Mouse (Mus musculus): ENCODE measurements around the gene Defb9. TPM values are rescaled to one million over a fixed set of nuclear protein-coding genes. Genes with fewer than 3 reads are reported as not detected.
"Not testable (repeated sequence)": the region's sequence is repeated elsewhere in the genome, so short reads cannot be mapped to it uniquely, and the experiment has no call there.

Gene Defb9
- not detected for total RNA-seq (2021)

DNA sequence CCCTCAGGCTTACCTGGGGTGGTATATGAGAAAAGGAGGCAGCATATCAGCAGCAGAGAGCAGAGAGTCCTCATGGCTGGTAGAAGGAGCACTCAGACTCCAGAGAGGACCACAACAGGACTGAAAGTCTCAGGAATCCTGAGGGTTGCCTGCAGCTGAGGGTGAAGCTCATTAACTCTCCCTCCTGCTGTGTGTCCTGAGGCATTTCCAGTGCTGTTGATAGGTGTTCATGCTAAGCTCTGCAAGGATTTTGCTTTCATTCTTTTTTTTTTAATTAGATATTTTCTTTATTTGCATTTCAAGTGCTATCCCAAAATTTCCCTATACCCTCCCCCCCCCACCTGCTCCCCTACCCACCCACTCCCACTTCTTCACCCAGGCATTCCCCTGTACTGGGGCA lies at the start of gene Defb9:
Gene Defb9 (minus strand): TSS at position 101 of the 400 bp plus-strand sequence.
- DNase-seq; intact Hi-C loops (cut with DNase I): not testable (repeated sequence)

DNA sequence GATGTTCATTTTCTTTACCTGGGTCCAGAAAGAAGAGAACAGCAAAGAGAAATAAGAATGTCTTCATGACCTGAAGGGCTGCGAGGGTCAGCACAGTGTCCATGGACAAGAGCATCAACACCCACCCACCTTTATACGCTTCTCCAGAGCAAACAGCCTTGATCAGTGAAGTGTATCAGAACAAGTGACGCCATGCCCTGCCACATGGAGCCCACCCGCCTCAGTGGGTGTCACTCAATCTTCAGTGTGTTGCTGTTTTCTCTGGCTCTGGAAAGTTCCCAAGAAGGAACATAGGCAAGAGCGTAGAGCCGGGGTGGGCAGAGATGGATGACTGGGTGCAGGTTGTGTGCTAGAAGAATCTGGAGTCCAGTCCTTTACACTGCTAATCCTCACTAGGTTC lies 47.4 kb upstream of the Defb9 start, which contains the start of gene Defb15:
Gene Defb15 (minus strand): TSS at position 101 of the 400 bp plus-strand sequence.
- no peak for DNase-seq
- intact Hi-C loops (cut with DNase I) = no loop called here

DNA sequence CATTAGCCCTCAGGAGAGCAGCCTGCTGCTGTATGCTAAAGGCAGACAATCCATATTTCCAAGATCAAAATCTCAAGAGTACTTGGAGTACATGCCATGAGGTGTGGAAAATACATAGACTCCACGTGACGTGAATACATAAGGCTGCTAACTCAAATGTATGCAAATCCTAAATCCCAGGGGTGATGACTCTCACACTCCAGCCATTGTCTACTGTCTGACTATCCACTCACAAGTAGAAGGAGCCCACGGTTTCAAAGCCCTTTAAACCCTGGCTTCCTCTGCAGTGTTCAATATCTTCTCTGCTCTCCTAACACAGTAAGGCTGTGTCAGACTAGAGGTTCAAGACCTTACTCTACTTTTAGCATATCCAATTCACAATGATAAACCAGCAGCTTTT lies 45.5 kb upstream of the Defb9 start:
- DNase-seq; intact Hi-C loops (cut with DNase I): not testable (repeated sequence)

DNA sequence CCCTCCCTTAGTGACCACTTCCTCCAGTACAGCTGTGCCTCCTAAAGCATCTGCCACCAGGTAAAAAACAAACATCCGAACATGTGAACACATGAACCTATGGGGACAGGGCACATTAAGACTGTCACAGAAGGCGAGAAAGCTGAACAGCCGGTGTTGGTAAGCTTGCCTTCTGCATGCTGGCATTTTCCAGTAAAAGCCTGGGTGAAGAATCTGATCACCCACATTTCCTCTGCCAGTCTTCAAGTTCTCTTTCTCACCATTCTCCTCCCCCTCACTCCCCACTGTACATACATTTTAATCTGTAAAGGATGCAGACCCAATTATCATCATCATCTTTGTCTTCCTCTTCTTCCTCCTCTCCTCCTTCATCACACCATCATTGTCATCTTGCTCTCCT lies 30.4 kb upstream of the Defb9 start:
- intact Hi-C loops (cut with DNase I) = no loop called here
- no peak for DNase-seq

DNA sequence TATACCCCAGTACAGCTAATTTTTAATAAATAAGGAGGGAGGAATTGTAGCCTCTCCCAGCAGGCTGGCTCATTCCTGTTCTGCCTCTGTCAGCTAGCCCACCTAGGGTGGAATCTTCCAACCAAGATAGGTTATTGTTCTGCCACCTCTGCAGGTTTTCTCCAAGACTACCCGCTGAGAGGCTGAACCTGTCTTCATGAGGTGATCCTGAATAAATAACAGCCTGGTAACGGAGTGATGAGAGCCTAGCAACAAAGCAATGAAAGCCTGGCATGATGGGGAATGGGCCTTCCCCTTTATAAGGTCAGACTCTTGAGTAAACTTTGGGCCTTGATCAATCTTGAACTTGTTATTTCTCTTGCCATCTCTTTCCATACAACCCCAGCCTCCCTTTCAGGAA lies 27.3 kb upstream of the Defb9 start:
- intact Hi-C loops (cut with DNase I) = no loop called here
- DNase-seq = no peak

DNA sequence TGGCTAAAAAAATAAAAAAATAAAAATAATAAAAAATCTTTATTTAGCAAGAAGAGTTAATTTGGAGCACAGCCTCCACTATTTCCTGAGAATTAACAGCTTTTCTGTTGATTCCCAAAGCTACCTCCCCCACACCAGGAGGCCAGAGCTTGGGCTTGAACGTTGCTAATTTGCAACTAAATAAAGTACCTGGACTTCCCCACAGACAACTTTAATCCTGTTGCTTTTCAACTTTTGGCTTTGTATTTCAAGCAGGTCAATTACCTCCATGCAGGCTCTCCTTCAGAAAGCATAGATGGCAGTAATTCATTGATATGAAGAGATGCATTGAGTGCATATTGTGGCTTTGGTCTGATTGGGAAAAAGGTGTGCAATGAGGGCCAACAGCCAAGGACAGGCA lies 26.7 kb upstream of the Defb9 start:
- intact Hi-C loops (cut with DNase I) = no loop called here
- no peak for DNase-seq

DNA sequence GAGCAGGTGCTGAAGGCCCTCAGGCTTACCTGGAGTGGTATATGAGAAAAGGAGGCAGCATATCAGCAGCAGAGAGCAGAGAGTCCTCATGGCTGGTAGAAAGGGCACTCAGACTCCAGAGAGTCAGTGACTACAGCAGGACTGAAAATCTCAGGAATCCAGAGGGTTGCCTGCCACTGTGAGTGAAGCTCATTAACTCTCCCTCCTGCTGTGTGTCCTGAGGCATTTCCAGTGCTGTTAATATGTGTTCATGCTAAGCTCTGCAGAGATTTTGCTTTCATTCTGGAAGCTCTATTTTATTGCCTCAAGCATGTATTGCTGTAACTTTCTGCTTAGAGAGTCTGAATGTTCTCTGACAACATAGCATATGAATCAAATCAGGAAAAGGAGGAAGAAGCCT lies 21.1 kb upstream of the Defb9 start, which contains the start of gene Defb11:
Gene Defb11 (minus strand): TSS at position 123 of the 400 bp plus-strand sequence.
- intact Hi-C loops (cut with DNase I); DNase-seq: not testable (repeated sequence)

DNA sequence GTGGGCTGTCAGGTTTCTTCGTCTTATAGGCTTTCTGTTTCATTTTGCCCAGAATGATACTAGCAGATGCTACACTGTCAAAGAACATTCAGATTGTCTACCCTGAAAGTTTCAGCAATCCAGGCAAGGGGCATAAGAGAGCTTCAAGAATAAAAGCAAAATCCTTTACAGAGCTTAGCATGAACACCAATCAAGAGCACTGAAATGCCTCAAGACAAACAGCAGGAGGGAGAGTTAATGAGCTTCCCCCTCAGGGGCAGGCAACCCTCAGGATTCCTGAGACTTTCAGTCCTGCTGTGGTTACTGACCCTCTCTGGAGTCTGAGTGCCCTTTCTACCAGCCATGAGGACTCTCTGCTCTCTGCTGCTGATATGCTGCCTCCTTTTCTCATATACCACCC lies 26.6 kb downstream of the Defb9 start, which contains the start of gene Defb10:
Gene Defb10 (plus strand): TSS at position 316 of the 400 bp plus-strand sequence.
- DNase-seq; intact Hi-C loops (cut with DNase I): not testable (repeated sequence)

Other genes starting within 250 kb of the Defb9 start
- gene Defa17, start 229.6 kb downstream of the Defb9 start, total RNA-seq (2021) = not detected
- not detected for gene Defa34, start 219.6 kb downstream of the Defb9 start, total RNA-seq (2021)
- not detected for gene AY761184, start 181.8 kb downstream of the Defb9 start, total RNA-seq (2021)
- not detected for gene Defa24, start 150.9 kb downstream of the Defb9 start, total RNA-seq (2021)
- not detected for gene Defb50, start 61.9 kb downstream of the Defb9 start, total RNA-seq (2021)
- gene Defb2, start 45.5 kb downstream of the Defb9 start, total RNA-seq (2021) = not detected
- not detected for gene Defb10, start 26.5 kb downstream of the Defb9 start, total RNA-seq (2021)
- gene Defb11, start 21.0 kb upstream of the Defb9 start, total RNA-seq (2021) = not detected
- gene Defb15, start 47.3 kb upstream of the Defb9 start, total RNA-seq (2021) = not detected
- gene Defb35, start 52.9 kb upstream of the Defb9 start, total RNA-seq (2021) = not detected
- not detected for gene Defb13, start 61.3 kb upstream of the Defb9 start, total RNA-seq (2021)
- gene Fam90a1a, start 73.3 kb upstream of the Defb9 start, total RNA-seq (2021) = not detected
- gene Ccdc70, start 84.4 kb upstream of the Defb9 start, total RNA-seq (2021) = not detected
- gene Atp7b, start 174.9 kb upstream of the Defb9 start, total RNA-seq (2021) = 1 to 10 TPM; 3.1 to 3.3 TPM
- 10 to 100 TPM; 25.4 to 29.7 TPM for gene Alg11, start 175.3 kb upstream of the Defb9 start, total RNA-seq (2021)
- under 1 TPM; 0.26 to 0.66 TPM for gene Nek5, start 239.6 kb upstream of the Defb9 start, total RNA-seq (2021)

All from left cerebral cortex, postnatal 4 days (tissue).